Mouse (Mus musculus) hindbrain, embryonic 14.5 days (tissue): ENCODE results near the gene Arhgap10. TPM values are rescaled to one million over a fixed set of nuclear protein-coding genes. Genes with fewer than 3 reads are reported as not detected.

Experiments used
- ATAC-seq: fragments of 200-750 bp; cut with Nextera tagmentation; 2 replicates; pipeline ENCODE4 v1.8.0; 2017; ENCODE audit warnings: moderate number of reproducible peaks, mild to moderate bottlenecking, moderate TSS enrichment, moderate library complexity; ENCODE audit not compliant: low FRiP score
- DNase-seq: peaks from one replicate; pipeline ENCODE4 v3.0.0-alpha.2; 2015; ENCODE audit warnings: low spot score
- H3K27ac ChIP-seq: fragments of 300-500 bp; sonication (generic); 2 replicates; pipeline ENCODE4 v1.5.1; 2014; ENCODE audit warnings: mild to moderate bottlenecking, moderate library complexity
- H3K27me3 ChIP-seq: fragments of 300-500 bp; sonication (generic); 2 replicates; pipeline ENCODE4 v1.6.1; 2014; ENCODE audit warnings: mild to moderate bottlenecking, low read length, mixed read lengths; ENCODE audit not compliant: control insufficient read depth, insufficient read depth
- H3K36me3 ChIP-seq: fragments of 300-500 bp; sonication (generic); replicated peaks from 2 replicates; pipeline ENCODE4 v1.6.1; 2014; ENCODE audit not compliant: control insufficient read depth, insufficient read depth
- H3K4me1 ChIP-seq: fragments of 300-500 bp; sonication (generic); replicated peaks from 2 replicates; pipeline ENCODE4 v1.6.1; 2014; ENCODE audit warnings: antibody characterized with exemption, low read length, mixed read lengths; ENCODE audit not compliant: control insufficient read depth, insufficient read depth
- H3K4me2 ChIP-seq: fragments of 300-500 bp; sonication (generic); replicated peaks from 2 replicates; pipeline ENCODE4 v1.6.1; 2014; ENCODE audit warnings: mild to moderate bottlenecking, moderate library complexity
- H3K4me3 ChIP-seq: fragments of 300-500 bp; sonication (generic); replicated peaks from 2 replicates; pipeline ENCODE4 v1.5.1; 2014; ENCODE audit warnings: mild to moderate bottlenecking, low read length
- H3K9ac ChIP-seq: fragments of 300-500 bp; sonication (generic); 2 replicates; pipeline ENCODE4 v1.6.1; 2014
- H3K9me3 ChIP-seq: fragments of 300-500 bp; sonication (generic); 2 replicates; pipeline ENCODE4 v1.6.1; 2016; ENCODE audit warnings: low read length; ENCODE audit not compliant: control insufficient read depth
- WGBS: fragments of 180-500 bp; shearing (Covaris S2); extraction: QIAGEN DNeasy Blood & Tissue Kit; methylation state at CpG from one replicate; pipeline ENCODE4 v1.1.7; 2014; 5-methylcytosine and 5-hydroxymethylcytosine counted together
- polyA plus RNA-seq: library from polyadenylated mRNA; unstranded; fragments of >200 nt; fragmentation: Nextera tagmentation; extraction: Ambion mirVana; gene quantifications from 2 replicates; pipeline ENCODE4 v1.2.1, GENCODE M21; 2014

Gene Arhgap10
- polyA plus RNA-seq, 1 experiment from 2014 or later = 5.1 TPM

DNA sequence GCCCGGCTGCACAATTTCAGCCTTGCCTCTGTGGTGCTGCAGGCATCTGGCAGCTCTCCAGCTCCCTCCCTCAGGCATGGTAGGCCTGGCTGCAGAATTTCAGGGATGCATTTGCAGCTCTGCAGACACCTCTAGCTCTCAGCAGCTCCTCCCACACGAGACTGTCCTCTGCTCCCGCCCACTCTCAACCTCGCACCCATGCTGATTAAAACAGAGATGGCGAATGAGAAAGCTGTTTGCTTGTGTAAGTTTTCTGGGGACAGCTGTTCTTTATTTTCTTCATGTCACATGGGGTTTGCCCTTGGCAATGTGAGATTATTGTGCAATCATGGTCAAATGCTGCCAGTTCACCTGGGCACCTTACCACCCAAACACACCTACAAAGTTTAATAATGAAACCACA lies 141.3 kb downstream of the Arhgap10 start:
- peak; percentile 62 for DNase-seq

GRCm38 (mm10) chr8:77375999-77376398 lies 141.8 kb downstream of the Arhgap10 start:
- no peak overlapping the region for H3K9ac ChIP-seq
- no peak overlapping the region for H3K27ac ChIP-seq
- H3K4me2 ChIP-seq = no peak overlapping the region
- DNase-seq (no peak), ATAC-seq (no peak)
- 88% methylated on average over 2 of the region's 2 CpGs for WGBS
- peaks cover 5% of the 10 kb centered on the region; the same call in 1 of the 2 replicates for H3K4me1 ChIP-seq
- no peaks in the 10 kb centered on the region for H3K9me3 ChIP-seq
- no peaks in the 10 kb centered on the region for H3K27me3 ChIP-seq
- H3K4me3 ChIP-seq = no peak overlapping the region
- H3K36me3 ChIP-seq = no peaks in the 10 kb centered on the region

More for the DNA sequence above, 141.3 kb downstream of the Arhgap10 start:
- H3K4me3 ChIP-seq = no peak overlapping the region
- 33% methylated on average over 5 of the region's 5 CpGs for WGBS
- no peaks in the 10 kb centered on the region for H3K27me3 ChIP-seq
- no peak overlapping the region for H3K27ac ChIP-seq
- peaks cover 5% of the 10 kb centered on the region; the same call in 1 of the 2 replicates for H3K4me1 ChIP-seq
- H3K9ac ChIP-seq = no peak overlapping the region
- H3K36me3 ChIP-seq = no peaks in the 10 kb centered on the region
- ATAC-seq = peak; percentile 35; the same call in 1 of the 2 replicates
- H3K4me2 ChIP-seq = no peak overlapping the region
- H3K9me3 ChIP-seq = no peaks in the 10 kb centered on the region

GRCm38 (mm10) chr8:77371006-77371405 lies 146.7 kb downstream of the Arhgap10 start:
- H3K9ac ChIP-seq = no peak overlapping the region
- H3K27ac ChIP-seq = no peak overlapping the region
- 95% methylated on average over 6 of the region's 6 CpGs for WGBS
- H3K27me3 ChIP-seq = no peaks in the 10 kb centered on the region
- DNase-seq = no peak
- no peaks in the 10 kb centered on the region for H3K9me3 ChIP-seq
- H3K36me3 ChIP-seq = no peaks in the 10 kb centered on the region
- H3K4me3 ChIP-seq = no peak overlapping the region
- H3K4me1 ChIP-seq = peaks cover 4% of the 10 kb centered on the region; the same call in 1 of the 2 replicates
- no peak for ATAC-seq
- no peak overlapping the region for H3K4me2 ChIP-seq

DNA sequence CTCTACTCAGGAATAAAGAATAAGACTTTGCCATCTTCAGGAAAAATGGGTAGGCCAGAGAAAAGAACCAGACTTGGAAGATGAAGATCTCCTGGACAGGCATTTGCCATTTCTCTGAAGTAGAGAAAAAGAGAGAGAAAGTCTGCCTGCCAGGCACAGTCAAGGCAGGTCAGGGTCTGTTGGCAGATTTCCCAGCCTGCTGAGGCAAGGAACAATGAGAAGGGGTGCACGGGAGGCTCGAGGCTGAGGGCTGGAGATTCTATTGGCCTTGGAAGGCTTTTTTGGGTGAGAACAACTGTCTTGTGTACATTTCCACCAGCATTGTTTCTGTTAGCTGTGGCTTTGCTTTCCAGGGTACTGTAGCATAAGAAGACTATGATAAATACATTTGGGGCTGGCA lies 147.4 kb downstream of the Arhgap10 start:
- H3K9ac ChIP-seq = no peak overlapping the region
- H3K27ac ChIP-seq = no peak overlapping the region
- no peak overlapping the region for H3K4me2 ChIP-seq
- peaks cover 4% of the 10 kb centered on the region; the same call in 1 of the 2 replicates for H3K4me1 ChIP-seq
- H3K9me3 ChIP-seq = no peaks in the 10 kb centered on the region
- ATAC-seq (peak; percentile 62; the same call in 1 of the 2 replicates), DNase-seq (peak; percentile 46)
- WGBS = 3% methylated on average over 2 of the region's 2 CpGs
- H3K36me3 ChIP-seq = no peaks in the 10 kb centered on the region
- no peaks in the 10 kb centered on the region for H3K27me3 ChIP-seq
- no peak overlapping the region for H3K4me3 ChIP-seq

DNA sequence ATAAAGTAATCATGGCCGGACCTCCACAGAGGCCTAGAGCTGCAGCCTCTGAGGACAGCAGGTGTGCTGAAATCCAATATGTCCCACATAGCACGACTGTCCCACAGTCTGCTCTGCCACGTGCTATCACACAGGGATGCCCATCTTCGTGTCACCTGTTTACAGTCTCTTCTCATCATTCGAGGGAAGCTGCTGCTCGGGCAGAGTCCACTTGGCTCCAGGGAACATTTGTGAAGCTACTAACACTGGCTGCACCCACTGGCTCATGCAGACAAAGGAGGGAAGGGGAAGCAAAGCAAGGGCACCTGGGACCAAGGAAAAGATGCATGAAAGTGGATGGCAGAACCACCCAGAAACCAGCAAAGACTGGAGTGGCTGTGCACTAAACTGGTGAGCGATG lies 148.1 kb downstream of the Arhgap10 start:
- ATAC-seq (no peak), DNase-seq (no peak)
- Histone ChIP-seq H3K9ac (no peak overlapping the region), H3K36me3 (no peaks in the 10 kb centered on the region), H3K4me3 (no peak overlapping the region), H3K9me3 (no peaks in the 10 kb centered on the region), H3K27me3 (no peaks in the 10 kb centered on the region), H3K4me1 (peaks cover 4% of the 10 kb centered on the region; the same call in 1 of the 2 replicates), H3K27ac (no peak overlapping the region), H3K4me2 (no peak overlapping the region)
- WGBS = 74% methylated on average over 7 of the region's 7 CpGs

DNA sequence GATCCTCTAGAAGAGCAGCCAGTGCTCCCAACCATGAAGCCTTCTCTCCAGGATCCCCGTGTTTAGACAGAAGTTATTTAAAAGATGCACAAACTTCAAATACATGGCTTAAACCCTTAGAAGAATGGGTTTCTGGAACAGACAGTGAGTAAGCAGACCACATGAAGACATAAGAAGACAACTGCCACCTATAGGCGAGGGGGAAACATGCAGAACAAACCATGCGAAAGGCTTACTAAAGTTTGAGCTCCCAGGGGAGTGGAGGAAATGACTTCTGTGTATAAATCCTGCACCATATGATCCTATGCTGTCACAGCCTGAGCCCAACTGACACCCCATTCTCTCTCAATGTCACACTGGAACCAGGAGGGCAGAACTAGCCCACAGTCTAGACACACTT lies 150.7 kb downstream of the Arhgap10 start:
- H3K4me3 ChIP-seq = no peak overlapping the region
- H3K4me1 ChIP-seq = peaks cover 4% of the 10 kb centered on the region; the same call in 1 of the 2 replicates
- no peaks in the 10 kb centered on the region for H3K9me3 ChIP-seq
- no peaks in the 10 kb centered on the region for H3K27me3 ChIP-seq
- H3K36me3 ChIP-seq = no peaks in the 10 kb centered on the region
- WGBS = 59% methylated on average over 3 of the region's 3 CpGs
- no peak overlapping the region for H3K9ac ChIP-seq
- no peak overlapping the region for H3K4me2 ChIP-seq
- DNase-seq = no peak
- no peak overlapping the region for H3K27ac ChIP-seq
- no peak for ATAC-seq

- no peaks in the 10 kb centered on the region for H3K27me3 ChIP-seq
- no peak overlapping the region for H3K27ac ChIP-seq
- H3K9ac ChIP-seq = no peak overlapping the region
- H3K4me2 ChIP-seq = no peak overlapping the region
- DNase-seq = no peak
- WGBS = 84% methylated on average over 4 of the region's 4 CpGs
- H3K9me3 ChIP-seq = no peaks in the 10 kb centered on the region
- ATAC-seq = no peak
- H3K4me1 ChIP-seq = peaks cover 4% of the 10 kb centered on the region; the same call in 1 of the 2 replicates
- no peak overlapping the region for H3K4me3 ChIP-seq
- H3K36me3 ChIP-seq = no peaks in the 10 kb centered on the region
Measured at GRCm38 (mm10) chr8:77366446-77366845, 151.3 kb downstream of the Arhgap10 start.

DNA sequence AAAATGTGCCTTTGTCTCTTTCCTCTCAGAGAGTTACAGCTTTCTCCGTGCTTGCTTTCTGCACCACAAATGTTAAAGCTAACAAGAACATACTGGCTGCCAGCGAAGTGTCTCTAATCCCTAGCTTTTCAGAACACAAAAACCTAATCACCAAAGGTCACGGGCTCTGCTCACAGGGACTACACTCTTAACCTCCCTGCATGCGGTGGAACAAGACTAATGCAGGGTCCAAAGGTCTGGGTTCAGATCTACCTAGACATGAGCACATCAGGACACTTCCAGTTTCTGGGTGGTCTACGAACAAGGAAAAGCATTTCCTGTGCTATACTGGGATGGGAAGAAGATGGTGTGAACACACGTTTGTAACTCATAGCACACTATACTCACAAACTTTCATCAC lies 151.8 kb downstream of the Arhgap10 start:
- no peak for DNase-seq
- Histone ChIP-seq H3K36me3 (no peaks in the 10 kb centered on the region), H3K27me3 (no peaks in the 10 kb centered on the region), H3K4me2 (no peak overlapping the region), H3K4me3 (no peak overlapping the region), H3K4me1 (peaks cover 4% of the 10 kb centered on the region; the same call in 1 of the 2 replicates), H3K27ac (no peak overlapping the region), H3K9ac (no peak overlapping the region), H3K9me3 (no peaks in the 10 kb centered on the region)
- no peak for ATAC-seq
- WGBS = 69% methylated on average over 6 of the region's 6 CpGs

DNA sequence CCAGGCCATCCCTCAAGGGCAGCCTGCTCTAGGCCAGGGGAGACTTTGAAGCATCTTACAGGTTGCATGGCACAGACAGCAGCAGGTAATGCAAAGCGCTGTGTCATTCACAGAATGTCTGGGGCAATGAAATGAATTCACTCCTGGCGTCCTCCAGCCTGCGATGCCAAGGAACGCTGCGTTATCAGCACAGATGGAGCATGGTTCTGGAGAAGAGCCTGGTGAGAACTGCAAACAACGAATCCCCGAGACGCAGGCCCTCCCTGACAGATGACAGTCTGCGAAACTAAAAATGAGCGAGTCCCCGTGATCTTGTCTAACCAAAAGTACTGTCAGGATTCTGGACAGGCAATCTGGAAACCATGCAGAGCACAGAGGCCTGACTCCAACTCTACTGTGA lies 153.3 kb downstream of the Arhgap10 start:
- Histone ChIP-seq H3K9me3 (no peaks in the 10 kb centered on the region), H3K27me3 (no peaks in the 10 kb centered on the region), H3K4me2 (no peak overlapping the region), H3K4me3 (no peak overlapping the region), H3K4me1 (no peaks in the 10 kb centered on the region), H3K9ac (no peak overlapping the region), H3K27ac (no peak overlapping the region), H3K36me3 (no peaks in the 10 kb centered on the region)
- DNase-seq (no peak), ATAC-seq (no peak)
- WGBS = 86% methylated on average over 11 of the region's 11 CpGs

GRCm38 (mm10) chr8:77360853-77361252 lies 156.9 kb downstream of the Arhgap10 start:
- H3K4me3 ChIP-seq = no peak overlapping the region
- H3K9me3 ChIP-seq = no peaks in the 10 kb centered on the region
- no peaks in the 10 kb centered on the region for H3K36me3 ChIP-seq
- WGBS = 40% methylated on average over 5 of the region's 5 CpGs
- ATAC-seq (no peak), DNase-seq (no peak)
- no peaks in the 10 kb centered on the region for H3K27me3 ChIP-seq
- no peak overlapping the region for H3K27ac ChIP-seq
- no peaks in the 10 kb centered on the region for H3K4me1 ChIP-seq
- H3K9ac ChIP-seq = no peak overlapping the region
- no peak overlapping the region for H3K4me2 ChIP-seq
